ENCODE assay signal across 15 mouse cellular contexts in genomic region chr2:17740454-17740853, GRCm38 (mm10). TPM values are rescaled to one million over a fixed set of nuclear protein-coding genes. Genes with fewer than 3 reads are reported as not detected.
"Had no signal": no experiment of that assay in that cellular context is flagged by ENCODE, and none has a peak within 500 bp of the region (broad histone marks: within the 10 kb centered on the region; RNA-seq: fewer than 3 reads in every experiment).

No protein-coding gene starts in this region.

- DNase-seq: kidney, adult 18-20 months; kidney, postnatal 10 days; kidney, postnatal 4 days; right cerebral cortex, postnatal 14 days; thymus, adult 2 months; thymus, postnatal 25 days had no signal

- ATAC-seq: hindbrain, postnatal 0 days; intestine, embryonic 15.5 days had no signal

- H3K27me3 ChIP-seq: intestine, embryonic 15.5 days; megakaryocyte, embryonic 14.5 days; stomach, embryonic 15.5 days had no signal

- H3K27ac ChIP-seq: hindbrain, postnatal 0 days; intestine, embryonic 15.5 days; limb, embryonic 10.5 days; liver, embryonic 14.5 days; macrophage; midbrain, embryonic 12.5 days; stomach, embryonic 15.5 days had no signal

- H3K4me2 ChIP-seq: intestine, embryonic 15.5 days had no signal

- H3K4me3 ChIP-seq: intestine, embryonic 15.5 days; layer of hippocampus, adult 2 months; limb, embryonic 10.5 days; midbrain, embryonic 12.5 days; stomach, embryonic 15.5 days had no signal

- H3K36me3 ChIP-seq: intestine, embryonic 15.5 days; limb, embryonic 10.5 days; midbrain, embryonic 12.5 days; stomach, embryonic 15.5 days had no signal

- H3K4me1 ChIP-seq: intestine, embryonic 15.5 days; stomach, embryonic 15.5 days had no signal

- H3K9ac ChIP-seq: intestine, embryonic 15.5 days; liver, embryonic 14.5 days; midbrain, embryonic 12.5 days; stomach, embryonic 15.5 days had no signal

- H3K9me3 ChIP-seq: intestine, embryonic 15.5 days; limb, embryonic 10.5 days; megakaryocyte, embryonic 14.5 days; midbrain, embryonic 12.5 days; stomach, embryonic 15.5 days had no signal

RNA-seq across cellular contexts. Expression of gene Nebl, which starts 9.2 kb away (rescaled TPM):
- polyA plus RNA-seq: macrophage had no signal
